Mouse (Mus musculus): ENCODE measurements around the gene Dag1.
"Not testable (repeated sequence)": the region's sequence is repeated elsewhere in the genome, so short reads cannot be mapped to it uniquely, and the experiment has no call there.

Dag1 gene

GRCm38 (mm10) chr9:108227911-108228649 is 35.7 kb downstream of the Dag1 start:
- in situ Hi-C loops (cut with MboI, MseI) = loop anchor here (10.0 kb wide), 1 partner anchor 1163 kb away; no protein-coding TSS in a partner anchor

GRCm38 (mm10) chr9:108225166-108225565 is 38.6 kb downstream of the Dag1 start:
- in situ Hi-C loops (cut with MboI, MseI) = loop anchor here (10.0 kb wide), 1 partner anchor 1160 kb away; no protein-coding TSS in a partner anchor

DNA sequence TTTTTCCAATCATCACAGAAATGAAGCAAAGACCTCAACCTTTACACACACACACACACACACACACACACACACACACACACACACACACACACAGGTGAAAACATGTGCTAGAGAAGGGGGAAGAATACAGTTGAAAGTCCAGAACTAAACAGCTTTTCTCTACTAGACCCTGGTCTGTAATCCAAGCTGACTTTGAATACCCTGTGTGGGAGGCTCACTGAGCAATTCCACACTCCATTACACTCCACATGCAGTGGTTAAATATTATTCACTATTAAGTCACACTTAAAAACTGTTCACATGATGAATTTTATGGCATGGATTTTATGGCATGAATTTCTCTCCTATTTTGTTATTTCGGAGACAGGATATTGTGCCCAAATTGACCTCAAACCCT is 40.1 kb downstream of the Dag1 start:
- in situ Hi-C loops (cut with MboI, MseI) = loop anchor here (10.0 kb wide), 1 partner anchor 1159 kb away; no protein-coding TSS in a partner anchor

- in situ Hi-C loops (cut with MboI, MseI) = loop anchor here (10.0 kb wide), 1 partner anchor 1157 kb away; no protein-coding TSS in a partner anchor
These were observed 42.2 kb downstream of the Dag1 start for GRCm38 (mm10) chr9:108221566-108221965.

DNA sequence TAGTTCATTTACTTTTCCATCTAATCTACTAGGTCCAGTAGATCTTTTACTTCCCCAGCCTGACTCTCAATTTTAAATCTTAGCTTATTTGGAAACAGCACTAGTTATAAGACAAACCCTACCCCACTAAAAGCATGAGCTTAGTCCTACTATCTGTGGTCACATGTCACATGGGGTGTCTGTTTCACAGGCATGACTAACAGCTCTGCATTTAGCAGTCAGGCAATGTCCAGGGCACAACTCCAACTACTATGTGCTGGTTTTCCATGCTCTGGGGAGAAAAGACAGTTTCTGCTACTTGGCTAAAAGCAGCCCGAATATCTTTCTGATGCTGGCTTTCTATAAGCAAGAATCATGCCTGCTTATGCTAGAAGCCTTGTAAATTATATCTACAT is 43.4 kb downstream of the Dag1 start:
- in situ Hi-C loops (cut with MboI, MseI) = loop anchor here (10.0 kb wide), 1 partner anchor 1156 kb away; no protein-coding TSS in a partner anchor

GRCm38 (mm10) chr9:108219766-108220379 is 43.9 kb downstream of the Dag1 start:
- in situ Hi-C loops (cut with MboI, MseI) = loop anchor here (10.0 kb wide), 1 partner anchor 1155 kb away; no protein-coding TSS in a partner anchor

- in situ Hi-C loops (cut with MboI, MseI) = no loop called here
These were observed 45.7 kb downstream of the Dag1 start for GRCm38 (mm10) chr9:108217936-108218543.

DNA sequence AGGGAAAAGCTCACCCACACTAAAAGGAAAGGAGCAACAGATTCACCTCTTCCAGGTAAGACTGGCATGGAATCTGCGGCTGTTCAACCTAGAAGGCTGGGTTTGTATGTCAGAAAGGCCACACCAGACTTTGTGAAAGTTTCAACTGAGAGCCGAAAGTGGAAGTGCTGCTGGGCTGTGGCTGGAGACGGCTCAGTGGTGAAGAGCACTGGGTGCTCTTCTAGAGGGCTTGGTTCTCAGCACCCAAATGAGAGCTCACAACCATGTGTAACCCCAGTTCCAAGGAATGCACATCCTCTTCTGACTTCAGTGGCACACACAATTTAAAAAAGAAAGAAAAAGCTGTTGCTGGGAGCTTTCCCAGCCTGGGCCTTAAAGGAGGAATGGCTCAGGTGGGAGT is 46.4 kb downstream of the Dag1 start:
- in situ Hi-C loops (cut with MboI, MseI) = no loop called here

DNA sequence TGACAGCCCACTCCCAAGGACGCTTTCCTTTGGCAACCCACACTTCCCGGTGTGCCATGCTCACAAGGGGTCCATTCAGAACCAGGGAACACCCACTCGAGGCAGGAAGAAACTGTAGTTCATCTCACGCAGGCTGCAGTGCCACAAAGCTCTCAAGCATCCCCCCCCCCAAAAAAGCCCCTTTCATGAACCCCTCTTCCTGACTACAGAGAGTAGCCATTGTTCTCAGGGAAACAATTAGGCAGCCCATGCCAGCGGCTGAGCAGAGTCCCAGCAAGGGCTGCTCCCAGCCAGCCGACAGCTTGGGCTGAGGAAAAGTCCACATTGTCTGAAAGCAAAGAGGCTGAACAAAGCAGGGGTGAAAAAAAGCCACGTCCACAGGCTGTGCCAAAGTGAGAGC is 50.7 kb downstream of the Dag1 start:
- in situ Hi-C loops (cut with MboI, MseI) = no loop called here

DNA sequence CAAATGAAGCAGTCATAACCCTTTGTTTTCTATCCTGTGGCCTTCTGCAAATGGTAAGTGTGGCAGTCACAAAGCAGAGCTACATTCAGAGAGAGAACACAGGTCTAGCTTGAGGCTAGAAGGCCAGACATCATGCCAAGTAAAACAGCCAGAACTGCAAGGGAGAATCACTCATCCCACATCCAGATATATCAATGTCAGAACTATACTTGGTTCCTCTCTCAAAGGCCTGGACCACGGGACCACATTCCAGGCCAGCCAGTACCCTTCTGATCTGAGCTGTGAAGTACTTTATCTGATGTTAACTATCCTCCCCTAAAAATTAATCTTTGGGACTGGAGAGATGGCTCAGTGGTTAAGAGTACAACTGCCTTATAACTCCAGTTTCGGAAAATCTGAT is 51.3 kb downstream of the Dag1 start:
- in situ Hi-C loops (cut with MboI, MseI) = no loop called here

DNA sequence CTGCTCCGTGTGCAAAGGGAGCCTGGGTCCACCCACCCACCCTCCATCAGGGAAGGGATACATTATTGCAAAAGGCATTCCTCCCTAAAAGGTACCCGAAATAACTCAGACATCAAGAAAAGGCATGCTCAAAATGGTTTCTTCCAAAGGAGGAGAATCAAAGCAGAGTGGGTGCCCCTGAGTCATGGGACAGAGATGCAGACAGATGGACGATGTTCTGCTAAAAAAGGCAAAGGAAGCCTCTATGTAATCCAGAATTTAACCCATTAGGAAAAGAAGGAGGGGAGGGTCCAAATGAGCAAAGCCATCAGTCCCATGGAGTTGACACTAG is 58.2 kb downstream of the Dag1 start:
- in situ Hi-C loops (cut with MboI, MseI) = no loop called here

DNA sequence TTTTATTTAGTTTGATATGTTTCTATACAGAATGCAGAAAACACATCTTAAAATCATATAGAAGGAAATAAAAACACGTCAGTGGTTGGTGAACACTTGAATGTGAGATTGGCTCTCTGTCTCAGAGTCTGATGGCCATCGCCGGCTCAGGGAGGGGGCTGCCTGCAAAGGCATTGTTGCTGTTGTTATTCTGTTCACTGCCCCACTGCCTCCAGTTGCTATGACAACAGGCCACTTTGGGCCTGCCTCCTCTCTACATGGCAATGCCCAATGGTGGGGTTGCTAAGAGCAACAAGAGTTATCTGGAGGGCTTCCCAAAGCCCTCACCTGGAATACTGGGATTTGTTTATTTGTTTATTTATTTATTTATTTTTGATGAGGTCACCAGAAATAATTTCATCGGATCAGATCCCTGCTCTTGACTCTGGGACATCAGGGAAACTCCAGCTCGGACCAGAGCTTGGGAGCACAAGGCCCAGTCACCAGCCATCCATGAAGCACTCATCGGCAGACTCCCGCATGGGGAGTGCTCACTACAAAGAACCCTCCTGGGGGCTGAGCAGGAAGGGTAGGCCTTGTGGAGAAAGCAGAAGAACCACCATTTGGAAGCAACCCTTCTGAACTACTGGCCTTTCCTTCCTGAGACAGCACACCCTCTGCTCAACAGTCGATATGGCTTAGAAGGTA is 58.7 kb downstream of the Dag1 start:
- in situ Hi-C loops (cut with MboI, MseI) = loop anchor here (5.0 kb wide), 2 partner anchors 68 to 108 kb away; no protein-coding TSS in a partner anchor

GRCm38 (mm10) chr9:108203015-108203414 is 60.7 kb downstream of the Dag1 start:
- in situ Hi-C loops (cut with MboI, MseI) = loop anchor here (5.0 kb wide), 2 partner anchors 66 to 106 kb away; no protein-coding TSS in a partner anchor

DNA sequence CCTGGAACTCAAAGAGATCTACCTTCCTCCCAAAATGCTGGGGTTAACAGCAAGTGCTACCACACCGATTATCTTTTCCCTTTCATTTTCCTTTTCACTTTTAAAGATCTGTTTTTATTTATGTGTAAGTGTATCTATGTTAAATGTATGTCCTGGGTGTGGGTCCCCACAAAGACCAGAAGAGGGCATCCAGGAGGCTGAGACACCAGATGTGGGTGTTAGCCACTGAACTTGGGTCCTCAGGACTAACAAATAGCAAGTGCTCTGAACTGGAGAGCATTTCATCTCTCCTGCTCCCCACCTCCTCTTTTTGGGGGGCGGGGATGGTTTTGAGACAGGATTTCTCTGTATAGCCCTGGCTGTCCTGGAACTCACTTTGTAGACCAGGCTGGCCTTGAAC is 61.6 kb downstream of the Dag1 start:
- in situ Hi-C loops (cut with MboI, MseI) = loop anchor here (5.0 kb wide), 2 partner anchors 65 to 105 kb away; no protein-coding TSS in a partner anchor

DNA sequence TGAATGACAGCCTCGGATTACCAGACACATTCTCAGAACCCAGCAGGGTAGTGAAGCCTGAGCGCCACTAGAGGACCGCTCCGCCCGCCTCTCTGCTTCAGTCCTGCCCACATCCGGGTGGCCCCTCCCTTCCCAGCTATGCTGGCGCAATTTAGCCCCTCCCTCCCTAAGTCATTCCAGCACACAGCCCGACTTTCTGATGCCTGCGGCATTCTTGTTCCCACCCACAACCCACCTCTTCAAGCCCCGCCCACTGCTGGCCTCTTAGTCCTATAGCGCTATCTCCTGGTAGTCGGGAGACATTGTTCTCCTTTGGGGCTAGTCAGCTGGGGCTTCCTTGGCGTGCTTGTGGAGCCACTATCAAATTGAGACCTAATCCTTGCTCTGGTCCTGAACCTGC is 62.6 kb downstream of the Dag1 start:
- in situ Hi-C loops (cut with MboI, MseI) = loop anchor here (5.0 kb wide), 2 partner anchors 64 to 104 kb away; no protein-coding TSS in a partner anchor

- in situ Hi-C loops (cut with MboI, MseI) = no loop called here
These were observed 65.1 kb downstream of the Dag1 start for GRCm38 (mm10) chr9:108198621-108199020.

DNA sequence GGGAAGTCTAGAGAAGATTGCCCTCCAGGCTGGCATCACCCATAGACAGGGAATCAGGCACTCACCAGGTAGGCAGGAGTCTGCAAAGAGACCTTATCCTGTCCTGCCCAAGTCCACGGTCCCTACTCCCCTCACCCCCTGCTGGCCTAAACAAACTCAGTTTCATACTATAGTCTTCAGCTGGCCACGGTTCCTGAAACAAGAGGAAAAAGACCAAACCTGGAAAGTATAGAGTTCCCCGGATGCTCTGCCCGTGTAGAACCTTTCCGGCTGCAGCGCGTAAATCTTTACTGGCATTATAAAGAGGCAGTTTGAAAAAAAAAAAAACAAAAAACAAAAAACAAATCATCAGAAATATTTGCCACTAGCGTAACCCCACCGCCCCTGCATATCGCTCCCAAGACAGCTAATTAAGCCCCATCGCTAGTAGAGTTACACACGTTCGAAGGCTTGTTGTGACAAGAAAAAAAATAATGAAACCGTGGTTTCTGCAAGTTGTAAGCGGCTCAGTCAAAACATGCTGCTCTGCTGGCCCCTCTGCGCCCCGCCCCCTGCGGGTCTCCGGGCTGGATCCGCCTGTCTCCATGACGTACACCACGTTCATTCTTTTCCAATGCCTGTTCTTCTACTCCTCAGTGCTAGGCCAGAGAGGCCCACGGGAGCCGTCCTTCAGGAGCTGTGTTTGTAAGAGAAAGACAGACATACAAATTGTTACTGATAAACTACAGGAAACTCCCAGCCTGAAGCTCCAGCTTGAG is 66.7 kb downstream of the Dag1 start:
- in situ Hi-C loops (cut with MboI, MseI) = no loop called here

DNA sequence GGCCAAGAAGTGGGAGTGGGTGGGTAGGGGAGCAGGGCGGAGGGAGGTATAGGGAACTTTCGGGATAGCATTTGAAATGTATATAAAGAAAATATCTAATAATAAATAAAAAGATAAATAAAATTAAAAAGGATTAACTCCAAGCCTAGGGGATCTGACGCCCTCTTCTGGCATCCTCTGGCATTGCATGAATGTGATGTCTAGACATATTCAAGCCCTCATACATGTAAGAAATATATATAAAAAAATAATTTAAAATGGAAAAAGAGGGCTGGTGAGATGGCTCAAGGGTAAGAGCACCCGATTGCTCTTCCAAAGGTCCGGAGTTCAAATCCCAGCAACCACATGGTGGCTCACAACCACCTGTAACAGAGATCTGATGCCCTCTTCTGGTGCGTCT is 67.5 kb downstream of the Dag1 start:
- in situ Hi-C loops (cut with MboI, MseI) = not testable (repeated sequence)

DNA sequence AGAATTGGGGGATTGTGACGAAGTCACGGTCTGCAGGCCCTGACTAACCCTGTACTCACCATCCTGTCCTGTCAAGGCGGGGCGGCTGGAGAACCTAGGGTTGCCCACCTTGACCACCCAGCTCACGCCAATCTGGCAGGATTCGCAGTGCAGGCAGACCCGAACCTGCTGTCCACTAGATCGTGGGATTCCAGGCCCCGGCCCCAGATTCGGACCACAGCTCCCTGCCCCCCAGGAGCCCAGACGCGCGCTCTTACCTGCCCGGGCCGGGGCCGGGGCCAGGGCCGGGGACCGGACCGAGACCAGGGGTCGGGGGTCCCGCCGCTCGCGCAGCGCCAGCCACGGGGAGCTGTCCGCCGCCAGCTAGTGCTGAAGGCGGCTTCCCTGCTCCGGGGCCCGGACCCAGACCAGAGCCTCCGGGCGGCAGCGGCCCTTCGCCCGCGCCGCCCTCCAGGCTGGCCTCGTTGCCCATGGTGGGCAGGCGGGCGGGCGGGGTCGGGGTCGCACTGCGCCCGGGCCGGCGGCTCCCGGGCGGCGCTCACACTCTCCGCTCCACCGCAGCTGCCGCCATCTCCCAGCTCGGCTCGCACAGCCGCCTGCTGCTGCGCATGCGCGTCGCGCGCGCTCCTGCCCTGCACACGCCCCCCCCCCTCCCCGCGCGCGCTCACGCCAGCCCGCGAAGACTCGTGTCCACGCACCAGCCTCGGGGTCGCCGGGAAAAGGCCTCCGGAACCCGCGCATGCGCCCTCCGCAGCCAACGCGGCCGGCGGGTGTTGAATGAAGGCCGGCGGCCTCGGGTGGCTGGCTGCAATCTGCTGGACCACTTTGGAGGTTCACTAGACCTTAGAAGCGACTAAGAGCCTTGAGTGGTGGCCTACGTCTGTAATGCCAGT is 73.7 kb downstream of the Dag1 start, which contains the start of gene Bsn:
Gene Bsn (minus strand): TSS at position 598 of the 893 bp plus-strand sequence.
- in situ Hi-C loops (cut with MboI, MseI) = no loop called here

DNA sequence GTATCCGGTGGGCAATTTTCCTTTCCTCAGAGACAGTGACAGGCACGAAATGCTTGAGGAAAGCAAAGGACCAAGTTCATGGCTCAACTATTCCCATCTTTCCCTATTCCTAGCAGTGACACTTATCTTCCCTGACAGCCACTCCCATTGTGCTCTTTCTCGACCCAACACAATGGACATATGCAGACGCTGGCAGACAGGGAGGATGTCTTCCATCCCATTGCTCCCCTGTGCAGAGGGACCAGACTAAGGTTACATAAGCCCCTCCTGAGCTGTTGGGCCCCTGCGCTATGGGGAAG is 74.3 kb downstream of the Dag1 start:
- in situ Hi-C loops (cut with MboI, MseI) = no loop called here

All from regulatory T cell (primary cell).